Mouse (Mus musculus): Measurements from ENCODE around the gene Ndrg3.

Ndrg3 gene

DNA sequence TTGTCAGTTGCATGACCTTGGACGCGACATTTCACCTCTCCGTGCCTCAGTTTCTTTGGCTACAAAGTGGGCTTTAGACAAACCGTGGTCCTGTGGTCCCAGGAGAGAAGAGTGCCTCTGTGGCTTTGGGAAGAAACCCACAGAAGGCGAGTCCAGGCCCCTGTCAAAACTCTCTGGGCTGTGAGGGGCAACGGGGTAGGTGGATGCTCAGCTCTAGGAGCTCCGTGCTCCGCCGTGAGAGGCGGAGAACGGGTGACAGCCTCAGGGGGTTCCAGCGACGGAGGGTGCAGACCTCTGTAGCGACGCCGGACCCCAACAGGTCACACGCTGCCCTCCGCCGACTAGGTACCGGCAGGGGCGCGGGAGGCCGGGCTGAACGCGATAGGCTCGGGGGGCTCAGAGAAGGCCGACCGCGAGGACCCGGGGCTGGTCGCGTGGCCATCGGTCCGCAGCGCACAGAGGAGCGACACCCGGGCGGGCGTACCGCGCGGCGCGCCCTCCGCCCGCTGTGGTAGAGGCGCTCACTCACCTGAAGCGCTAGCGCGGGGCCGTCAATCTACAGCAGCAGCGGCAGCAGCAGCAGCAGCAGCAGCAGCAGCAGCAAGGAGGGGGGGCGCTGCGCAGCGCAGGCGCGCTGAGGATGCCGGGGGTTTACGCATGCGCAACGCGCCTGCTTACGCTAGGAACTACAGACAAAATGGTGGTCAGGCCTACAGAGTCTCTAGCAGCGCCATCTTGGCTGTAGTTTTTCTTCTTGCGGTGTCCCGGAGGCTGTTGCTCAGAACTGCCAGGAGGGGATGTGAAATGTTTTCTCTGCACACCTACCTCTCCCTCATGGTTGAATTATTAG is at the start of gene Ndrg3:
Gene Ndrg3, minus strand, starts transcription at position 587 of the 850 bp plus-strand sequence.
- peak; percentile 96 to 97 for DNase-seq (ENCODE audit: low spot score in 2 of 2)

DNA sequence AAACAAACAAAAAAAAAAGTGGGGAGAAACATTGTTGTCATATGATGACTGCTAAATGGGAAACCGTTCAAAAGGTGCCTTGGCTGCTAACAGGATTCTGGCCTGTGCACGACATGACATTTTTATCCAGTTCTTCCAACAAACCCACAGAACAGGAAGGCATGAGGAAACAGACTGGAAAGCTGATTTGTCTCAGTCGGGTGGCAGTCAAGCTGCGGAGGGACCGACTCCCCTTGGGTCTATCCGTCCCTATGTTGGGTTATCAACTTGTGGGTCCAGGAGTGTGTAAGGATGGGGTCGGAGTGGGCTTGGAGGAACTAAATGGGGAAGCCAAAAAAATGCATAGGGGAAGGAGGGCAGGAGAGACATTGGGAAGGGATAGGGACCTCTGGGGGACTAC is 49.6 kb upstream of the Ndrg3 start:
- no peak for DNase-seq (ENCODE audit: low spot score in 2 of 2)

DNA sequence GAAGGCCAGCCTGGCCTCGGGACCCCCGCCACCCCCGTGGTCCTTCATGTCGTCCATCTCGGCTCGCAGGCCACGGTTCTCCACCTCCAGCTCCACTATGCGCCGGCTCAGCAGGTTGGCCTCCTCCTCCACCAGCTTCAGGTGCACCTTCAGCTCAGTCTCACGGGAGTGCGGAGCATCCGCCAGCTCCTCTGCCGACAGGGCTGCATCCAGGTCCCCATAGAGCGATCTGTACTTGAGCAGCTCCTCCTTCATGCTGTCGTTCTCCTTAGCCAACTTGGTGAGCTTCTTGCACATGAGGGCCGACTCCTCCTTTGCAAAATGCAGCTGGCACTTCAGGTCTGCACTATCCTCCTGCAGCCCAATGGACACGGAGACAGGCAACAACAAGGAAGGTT is 48.8 kb upstream of the Ndrg3 start:
- no peak for DNase-seq (ENCODE audit: low spot score in 2 of 2)

DNA sequence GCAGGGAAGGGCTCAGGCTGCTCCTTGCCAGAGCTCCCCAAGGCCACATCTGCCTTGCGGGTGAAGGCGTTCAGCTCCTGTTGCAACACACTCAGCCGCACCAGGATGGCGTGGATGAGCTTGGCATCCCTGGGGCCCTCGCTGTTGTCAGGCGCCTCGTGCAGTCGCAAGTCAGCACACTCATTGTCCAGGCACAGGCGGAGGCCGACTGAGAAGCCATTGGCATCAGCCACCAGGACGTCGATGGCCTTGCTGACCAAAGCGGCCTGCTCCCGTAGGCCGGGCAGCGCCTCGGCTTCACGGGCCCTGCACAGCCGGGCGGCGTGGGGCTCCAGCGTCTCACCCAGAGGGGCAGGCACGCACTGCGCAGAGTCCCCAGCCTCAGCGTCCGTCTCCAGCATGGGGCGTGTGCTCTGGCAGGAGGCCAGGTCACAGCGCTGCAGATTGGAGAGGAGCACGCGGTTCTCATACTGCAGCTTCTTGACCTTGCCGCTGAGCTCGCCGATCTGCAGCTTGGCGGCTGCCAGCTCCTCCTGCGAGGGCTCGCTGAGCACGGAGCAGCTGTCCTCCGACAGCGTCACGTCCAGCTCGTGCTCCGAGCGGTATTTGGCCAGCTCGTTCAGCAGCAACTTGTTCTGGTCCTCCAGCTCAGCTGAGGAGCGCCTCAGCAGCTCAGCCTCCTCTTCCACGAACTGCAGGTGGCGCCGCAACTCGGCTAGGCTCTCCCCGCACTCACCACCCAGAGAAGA is 48.2 kb upstream of the Ndrg3 start:
- DNase-seq (ENCODE audit: low spot score in 2 of 2), result no peak

DNA sequence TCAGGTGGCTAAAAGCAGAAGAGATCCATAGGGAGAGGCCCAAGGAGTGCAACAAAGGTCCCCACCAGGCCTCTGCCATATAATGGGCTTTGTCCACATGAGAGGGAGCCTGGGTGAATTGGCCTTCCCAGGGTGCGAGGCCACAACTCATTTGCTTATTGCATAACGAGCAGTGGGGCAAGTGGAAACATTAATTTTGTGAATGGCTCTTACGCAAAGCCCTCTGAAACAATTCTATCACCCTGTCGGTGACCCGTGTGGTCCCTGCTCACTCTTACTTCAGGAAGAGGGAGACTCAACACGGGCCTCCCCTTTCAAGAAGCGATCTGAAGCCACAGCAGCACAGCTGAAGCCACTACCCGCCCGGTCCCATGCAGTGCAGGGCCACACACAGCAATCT is 45.4 kb upstream of the Ndrg3 start:
- no peak for DNase-seq (ENCODE audit: low spot score in 2 of 2)

DNA sequence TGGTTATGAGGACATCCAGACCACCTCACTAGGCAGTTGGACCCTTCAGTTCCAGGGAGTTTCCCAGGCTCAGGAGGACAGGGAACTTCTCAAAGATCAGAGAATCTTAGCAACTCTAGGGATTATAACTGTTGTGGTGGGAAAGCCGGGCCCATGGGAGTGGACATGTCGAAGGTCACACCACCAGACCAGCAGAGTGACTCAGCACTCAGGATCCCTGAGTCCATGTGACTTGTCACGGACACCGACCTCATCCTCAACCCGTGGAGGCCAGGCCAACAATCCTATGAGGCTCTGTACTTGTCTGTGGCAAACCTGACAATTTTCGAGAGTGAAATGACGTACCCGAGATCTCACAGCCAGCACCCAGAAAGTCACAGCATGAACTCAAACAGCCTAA is 44.5 kb upstream of the Ndrg3 start:
- DNase-seq (ENCODE audit: low spot score in 2 of 2), result no peak

DNA sequence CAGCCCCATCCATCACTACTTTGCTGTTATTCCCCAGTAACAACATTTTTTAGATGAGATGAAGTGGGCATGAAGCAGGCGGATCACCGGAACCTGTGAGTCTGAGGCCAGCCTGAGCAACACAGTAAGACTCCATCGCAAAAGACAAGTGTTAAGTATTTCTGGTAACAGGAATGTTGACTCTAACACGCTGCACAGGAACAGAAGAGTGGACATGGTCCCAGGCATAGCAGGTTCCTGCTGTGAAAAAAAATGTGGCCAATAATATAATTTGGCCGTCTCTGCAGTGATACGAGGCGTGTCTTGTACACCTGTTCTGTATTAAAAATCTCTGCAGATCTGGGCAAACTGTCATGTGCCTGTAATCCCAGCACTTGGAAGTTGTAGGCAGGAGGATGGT is 43.5 kb upstream of the Ndrg3 start:
- DNase-seq (ENCODE audit: low spot score in 2 of 2), result no peak

DNA sequence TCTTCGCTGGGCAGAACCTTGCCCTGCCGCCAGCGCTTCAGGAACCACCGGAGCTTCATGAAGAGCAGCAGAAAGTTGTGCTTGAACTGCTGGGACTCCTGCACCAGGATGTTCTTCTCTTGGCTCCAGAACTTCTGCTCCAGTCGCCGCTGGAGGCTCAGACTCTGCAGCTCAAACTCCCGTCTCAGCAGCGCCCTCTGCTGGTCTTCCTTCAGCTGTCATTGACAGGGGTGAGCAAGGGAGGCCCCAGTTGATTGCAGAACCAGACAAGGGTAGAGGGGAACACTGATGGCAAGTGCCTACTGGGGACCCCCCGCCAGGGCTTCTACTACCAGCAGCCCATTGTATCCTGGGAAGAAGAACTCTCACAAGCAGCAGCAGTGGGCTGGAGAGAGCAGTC is 38.9 kb upstream of the Ndrg3 start:
- peak; percentile 52 to 61 for DNase-seq (ENCODE audit: low spot score in 2 of 2)

DNA sequence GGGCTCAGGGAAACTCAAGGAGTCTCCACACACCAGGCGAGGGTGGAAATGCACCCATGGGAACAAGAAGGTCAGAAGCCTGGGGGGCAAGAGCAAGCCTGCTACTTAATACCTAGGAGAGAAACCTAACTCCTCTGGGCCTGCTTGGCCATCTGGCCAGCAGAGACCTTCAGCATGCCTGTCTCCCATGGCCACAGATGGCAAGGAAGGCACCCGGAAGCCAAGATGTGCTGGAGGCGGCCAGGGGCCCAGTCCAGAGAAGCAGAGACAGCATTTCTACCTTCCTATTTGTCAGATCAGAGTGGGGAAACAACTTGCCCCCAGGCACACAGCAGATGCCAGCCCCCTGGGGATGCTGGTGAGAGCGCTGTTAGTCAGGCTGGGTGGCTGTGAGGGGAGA is 36.4 kb upstream of the Ndrg3 start:
- no peak for DNase-seq (ENCODE audit: low spot score in 2 of 2)

DNA sequence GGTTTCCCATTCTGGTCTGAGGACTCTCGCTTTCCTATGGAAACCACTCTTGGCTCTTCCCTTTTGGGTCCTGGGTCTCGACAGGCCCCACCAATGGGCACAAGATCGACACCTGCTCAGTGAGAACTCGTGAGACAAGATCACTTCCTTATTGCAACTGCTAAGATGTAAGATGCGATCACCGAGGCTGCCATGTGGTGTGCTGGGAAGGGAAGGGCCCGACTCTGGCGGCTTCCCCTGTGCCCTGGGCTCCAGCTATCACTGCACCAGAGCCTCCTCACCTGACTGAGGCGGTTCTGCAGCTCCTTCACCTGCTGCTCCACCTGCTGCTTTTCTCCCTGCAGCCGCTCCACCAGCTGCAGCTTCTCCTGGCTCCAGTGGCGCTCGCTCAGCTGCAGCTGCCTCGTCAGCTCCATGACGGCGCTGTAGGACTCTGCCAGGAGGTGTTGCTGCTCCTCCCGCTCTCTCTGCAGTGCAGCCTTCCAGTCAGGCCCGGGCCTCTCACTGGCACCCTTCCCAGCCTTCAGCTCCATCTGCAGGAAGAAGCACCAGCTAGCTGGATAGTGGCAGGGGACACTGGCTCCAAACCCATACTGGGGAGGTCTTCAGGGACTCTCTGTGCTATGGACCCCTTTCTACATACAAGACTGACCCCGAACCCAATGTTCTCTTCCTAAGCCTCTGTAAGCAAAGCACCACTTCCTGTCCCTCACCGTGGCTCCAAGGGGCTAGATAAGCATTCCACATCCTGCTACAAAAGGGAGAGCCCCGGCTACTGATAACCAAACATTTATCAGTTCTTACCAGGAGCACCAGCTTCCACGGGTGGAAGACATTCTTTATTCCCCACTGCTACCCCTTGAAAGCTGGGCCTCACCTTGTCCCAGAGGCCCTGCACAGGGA is 35.5 kb upstream of the Ndrg3 start:
- peak; percentile 32 to 35 for DNase-seq (ENCODE audit: low spot score in 2 of 2)

DNA sequence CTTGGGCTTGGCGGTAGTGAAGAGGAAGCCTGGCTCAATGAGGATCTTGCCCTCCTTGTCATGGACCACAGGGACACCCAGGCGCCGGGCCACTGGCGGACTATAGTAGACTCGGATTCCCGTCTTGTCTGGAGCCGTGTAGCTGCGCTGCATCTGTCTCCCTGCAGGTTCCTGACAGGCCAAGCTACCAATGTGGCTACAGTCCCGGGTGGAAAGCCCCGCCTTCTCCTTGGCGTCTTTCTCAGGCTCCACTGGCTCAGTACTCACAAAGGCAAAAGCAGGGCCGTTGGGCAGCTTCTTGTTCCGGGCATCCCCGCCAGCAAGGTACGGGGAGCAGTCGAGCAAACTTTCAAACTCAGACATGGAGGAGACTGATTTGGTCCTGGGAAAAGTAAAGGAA is 29.3 kb upstream of the Ndrg3 start:
- no peak for DNase-seq (ENCODE audit: low spot score in 2 of 2)

DNA sequence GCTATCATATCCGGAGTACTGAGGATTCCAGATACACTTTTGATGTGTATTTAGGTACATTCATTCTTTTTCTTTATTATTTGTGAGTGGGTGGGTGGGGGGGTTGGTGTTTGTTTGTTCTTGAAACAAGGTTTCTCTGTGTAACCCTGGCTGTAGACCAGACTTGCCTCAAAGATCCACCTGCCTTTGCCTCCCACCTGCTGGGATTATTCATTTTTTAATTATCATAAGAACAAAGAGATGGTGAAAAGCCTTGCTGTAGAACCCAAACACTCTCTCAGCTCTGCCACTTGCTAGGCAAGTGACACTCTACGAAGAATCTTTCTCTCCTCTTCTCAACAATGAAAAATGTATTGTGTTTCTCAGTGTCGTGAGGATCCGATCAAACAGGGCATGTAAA is 27.4 kb upstream of the Ndrg3 start:
- no peak for DNase-seq (ENCODE audit: low spot score in 2 of 2)

DNA sequence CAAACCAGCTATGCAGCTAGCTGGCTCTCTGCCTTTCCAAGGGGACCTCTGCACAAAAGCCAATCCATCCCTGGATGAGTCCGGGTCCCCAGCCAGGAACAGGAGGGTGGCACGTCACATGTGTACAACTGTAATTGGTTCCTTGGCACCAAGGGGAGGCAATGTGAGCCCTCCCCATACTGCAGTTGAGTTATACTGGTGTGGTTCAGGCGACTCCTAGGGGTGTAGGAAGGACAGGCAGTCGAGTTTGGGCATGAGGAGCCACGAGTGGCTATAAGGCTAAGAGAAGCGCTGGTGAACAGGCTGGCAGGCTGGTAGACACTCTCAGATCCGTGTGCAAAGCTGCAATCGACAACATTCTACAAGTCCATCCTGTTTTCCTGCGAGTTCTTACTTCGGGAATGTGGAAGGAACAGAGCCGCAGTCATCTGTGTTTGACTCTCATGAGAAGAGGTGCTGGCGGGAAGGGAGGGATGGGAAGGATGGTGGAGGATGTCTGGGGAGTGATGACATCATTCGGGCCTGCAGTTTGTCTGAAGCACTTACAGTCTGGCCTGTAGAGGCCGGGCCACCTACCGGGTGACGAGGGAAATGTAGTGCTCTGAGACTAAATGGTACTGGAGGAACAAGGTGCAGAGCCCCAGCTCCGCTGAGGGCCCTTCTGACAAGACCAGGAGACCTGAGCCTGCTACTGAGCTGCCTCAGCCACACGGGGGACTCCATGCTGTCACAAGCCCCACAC is 24.8 kb upstream of the Ndrg3 start:
- no peak for DNase-seq (ENCODE audit: low spot score in 2 of 2)

DNA sequence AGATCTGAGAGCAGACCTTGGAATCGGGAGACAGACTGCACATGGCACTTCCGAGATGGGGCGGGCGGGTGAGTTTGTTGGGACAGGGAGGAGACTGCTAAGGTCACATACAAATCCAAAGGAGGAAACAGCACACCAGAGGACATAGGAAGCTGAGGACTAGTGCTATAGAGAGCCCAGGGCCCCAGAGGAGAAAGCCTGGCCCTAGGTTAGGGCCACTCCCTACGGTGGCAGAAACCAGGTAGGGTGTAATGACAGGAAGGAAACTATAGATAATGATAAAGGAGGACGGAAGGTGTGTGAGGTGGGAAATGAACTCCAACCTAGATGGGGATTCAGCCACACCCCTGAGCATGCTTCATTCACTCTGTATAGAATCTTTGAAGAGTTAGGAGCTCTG is 20.5 kb upstream of the Ndrg3 start:
- DNase-seq (ENCODE audit: low spot score in 2 of 2), result no peak

DNA sequence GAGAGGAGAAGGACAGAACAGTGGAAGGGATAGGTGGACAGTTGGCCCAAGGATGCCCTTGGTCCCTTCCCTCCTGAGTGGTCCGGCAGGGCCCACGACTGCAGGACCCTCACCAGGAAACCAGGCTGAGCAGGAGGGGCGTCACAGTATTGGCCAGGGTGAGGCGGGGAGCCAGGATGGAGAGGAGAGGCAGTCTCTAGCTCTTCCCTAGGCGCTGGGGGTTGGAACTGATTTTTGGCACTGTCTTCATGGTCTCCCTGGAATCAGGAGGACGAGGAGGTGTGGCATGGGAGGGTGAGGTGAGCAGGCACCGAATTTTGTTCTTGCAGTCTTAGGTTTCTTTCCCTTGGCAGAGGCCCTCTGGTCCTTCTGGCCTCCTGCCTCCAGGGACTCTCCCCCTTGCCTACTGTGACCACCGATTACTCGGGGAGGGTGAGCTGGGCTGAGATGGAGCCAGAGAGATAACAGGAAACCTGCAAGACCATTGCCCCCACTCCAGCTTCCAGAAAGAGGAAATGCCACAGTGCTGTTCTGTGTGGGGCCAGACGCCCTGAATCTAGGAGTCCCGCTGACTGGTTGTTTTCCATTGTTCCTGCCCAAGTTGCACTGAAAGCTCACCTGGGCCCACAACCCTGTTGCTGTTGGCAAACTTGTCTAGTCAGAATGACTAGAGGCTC is 18.9 kb upstream of the Ndrg3 start:
- DNase-seq (ENCODE audit: low spot score in 2 of 2), result no peak

DNA sequence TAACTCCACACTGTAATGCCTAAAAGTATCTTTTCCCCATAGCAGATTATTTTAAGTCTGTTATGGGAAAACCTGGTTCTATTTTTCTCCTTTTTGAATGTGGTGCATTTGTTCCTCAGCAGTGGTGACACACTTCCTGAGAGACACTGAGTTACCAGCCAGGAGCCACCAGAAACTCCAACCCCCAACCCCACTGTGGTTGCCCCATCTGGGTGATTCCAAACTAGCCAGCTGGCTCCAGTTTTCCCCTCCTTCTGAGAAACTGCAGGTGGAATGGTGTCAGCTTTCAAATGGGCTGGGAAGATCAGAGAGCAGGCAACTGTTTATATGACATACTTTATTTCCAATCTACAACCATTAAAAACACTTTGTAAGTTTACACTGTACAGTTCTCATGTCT is 18.3 kb upstream of the Ndrg3 start:
- DNase-seq (ENCODE audit: low spot score in 2 of 2), result peak in 1 of 2 experiments; percentile 39

DNA sequence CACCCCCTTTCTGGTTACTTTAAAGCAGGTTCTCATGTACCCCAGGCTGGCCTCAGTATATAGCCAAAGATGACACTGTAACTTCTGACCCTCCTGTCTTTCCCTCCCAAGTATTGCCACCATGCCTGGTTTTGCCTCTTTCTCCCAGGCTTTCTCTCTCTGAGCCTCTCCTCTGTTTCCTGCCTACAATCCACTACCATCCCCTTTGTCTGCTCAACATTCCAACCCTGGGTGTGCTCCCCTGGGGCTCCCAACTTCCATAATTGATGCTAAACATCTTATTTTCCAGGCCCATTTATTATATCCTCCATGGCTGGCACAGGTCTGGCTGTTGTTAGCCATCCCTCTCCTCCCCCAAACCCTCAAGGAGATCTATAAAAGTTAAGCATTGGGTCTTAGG is 16.7 kb upstream of the Ndrg3 start:
- no peak for DNase-seq (ENCODE audit: low spot score in 2 of 2)

DNA sequence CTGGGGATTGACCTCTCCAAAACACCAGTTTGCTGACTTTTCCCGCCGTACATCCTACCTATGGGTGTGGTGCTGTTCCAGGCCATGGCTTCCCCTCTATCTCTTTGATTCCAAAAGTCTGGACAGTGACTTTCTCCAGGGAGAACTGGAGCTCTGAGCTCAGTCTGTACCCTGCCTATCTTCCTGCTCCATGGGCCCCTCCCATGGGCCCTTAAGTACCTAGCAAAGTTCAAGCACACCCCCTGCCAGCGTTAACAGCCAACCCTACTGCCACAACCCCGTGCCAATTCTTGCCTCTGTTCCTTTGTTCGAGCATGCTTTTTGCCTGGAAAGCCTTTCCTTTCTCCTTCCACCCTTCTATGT is 15.4 kb upstream of the Ndrg3 start:
- DNase-seq (ENCODE audit: low spot score in 2 of 2), result no peak

DNA sequence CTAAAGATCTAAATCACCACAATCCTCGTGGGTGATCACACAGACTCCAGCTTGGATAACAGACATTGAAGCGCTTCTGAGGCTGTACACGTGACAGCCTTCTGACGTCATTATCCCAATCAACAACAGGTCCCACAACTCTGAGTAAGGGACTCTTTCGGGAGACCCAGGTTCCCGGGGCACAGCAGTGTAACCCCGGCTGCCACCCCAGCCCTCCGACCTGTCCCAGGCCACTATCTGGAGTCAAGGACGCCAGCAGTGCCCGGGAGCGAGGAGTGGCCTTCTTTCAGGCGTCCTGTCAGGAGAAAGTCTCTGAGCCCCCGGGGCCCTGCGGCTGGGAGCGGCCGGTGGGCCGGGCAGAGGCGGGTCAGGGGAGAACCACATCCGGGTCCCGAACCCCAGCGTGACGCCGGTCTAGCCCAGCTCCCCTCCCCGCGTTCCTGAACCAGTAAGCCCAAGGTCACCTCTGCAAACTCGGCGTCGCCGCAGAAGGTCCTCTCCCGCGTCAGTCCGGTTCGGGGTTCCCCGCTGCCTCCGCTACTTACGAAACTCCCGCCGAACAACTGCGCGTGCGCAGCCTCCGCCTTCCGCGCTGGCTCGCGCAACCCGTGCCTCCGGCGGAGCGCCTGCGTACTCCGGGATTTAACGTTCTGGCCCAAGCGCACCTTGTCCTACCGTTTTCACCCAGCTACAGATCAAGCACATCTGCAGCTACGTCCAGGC is 14.8 kb upstream of the Ndrg3 start, which contains the start of gene Dsn1:
Gene Dsn1, minus strand, starts transcription at position 644 of the 723 bp plus-strand sequence.
- DNase-seq (ENCODE audit: low spot score in 2 of 2), result peak; percentile 73 to 76

DNA sequence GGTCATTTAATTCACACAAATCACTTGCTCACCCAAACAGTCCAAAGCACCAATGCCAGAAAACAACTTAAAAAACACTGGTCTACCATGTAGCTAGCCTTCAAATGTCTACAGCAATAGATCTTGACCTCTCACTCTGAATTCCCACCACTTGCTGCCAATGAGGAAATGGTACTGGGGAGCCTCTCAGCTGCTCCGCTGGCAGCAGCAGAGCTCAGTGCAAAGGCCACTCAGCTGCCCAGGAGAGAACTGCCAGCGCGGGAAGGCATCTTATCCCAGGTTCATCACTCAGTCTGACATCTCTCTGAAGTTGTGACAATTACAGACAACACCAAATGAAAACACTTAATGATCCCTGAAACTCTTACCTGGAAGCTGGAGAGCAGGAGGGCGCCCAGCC is 10.5 kb upstream of the Ndrg3 start:
- no peak for DNase-seq (ENCODE audit: low spot score in 2 of 2)
